Mouse (Mus musculus) G1E (cell line): Measurements from ENCODE around the gene Lrch1.

ENCODE experiments used
- CTCF ChIP-seq: IDR thresholded peaks from 2 replicates; pipeline ENCODE4 v1.5.1; 2012; ENCODE audit warnings: low read depth, low read length, inconsistent platforms, mixed read lengths
- TAL1 ChIP-seq: conservative IDR thresholded peaks from 2 replicates; pipeline ENCODE4 v1.6.1; 2012; ENCODE audit warnings: low read depth, low read length, inconsistent platforms, mixed read lengths

DNA sequence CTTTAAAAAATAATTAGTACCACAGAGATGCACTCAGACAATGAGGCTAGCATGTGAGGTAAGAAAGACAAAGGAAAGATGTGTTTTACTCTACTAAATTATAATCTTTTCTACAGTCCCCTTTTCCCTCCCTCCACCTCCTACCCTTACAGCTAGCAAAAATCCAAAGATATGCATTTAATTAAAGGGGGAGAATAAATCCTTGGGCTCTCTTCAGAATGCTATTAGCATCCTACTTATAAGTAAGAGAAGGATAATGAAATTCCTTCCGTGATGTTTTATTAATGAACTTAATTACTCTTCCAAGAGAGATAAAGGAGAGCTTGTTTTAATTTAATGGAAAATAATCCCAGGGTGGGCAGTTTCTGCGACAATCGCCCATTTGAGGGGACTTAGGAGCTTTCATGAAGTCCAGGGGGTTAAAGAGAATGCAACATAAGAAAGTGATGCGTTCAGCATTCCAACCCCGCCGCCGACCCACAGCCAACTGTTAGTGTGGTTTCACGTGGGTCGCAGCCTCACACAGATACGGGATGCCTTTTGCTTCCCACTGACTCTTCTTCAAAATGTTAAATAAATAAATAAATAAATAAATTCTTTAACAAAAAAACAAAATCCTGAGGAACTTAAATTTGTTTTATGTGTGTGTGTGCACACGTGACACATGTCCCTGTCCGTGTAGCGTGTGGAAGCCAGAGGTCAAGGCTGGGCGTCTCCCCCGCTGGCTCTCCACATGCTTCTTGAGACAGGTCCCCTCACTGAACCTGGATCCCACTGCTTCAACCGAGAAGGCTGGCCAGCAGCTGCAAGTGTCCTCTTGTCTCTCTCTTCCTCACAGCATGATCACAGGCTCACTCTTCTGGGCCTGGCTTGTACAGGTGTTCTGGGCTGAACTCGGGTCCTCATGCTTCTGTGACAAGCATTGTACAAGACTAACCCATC is 132.6 kb downstream of the Lrch1 start:
- TF ChIP-seq CTCF (no peak), TAL1 (no peak)
